Mouse (Mus musculus) myocyte (in vitro differentiated cells): ENCODE data around the gene Gsdme.

Experiments
- CEBPB ChIP-seq: IDR thresholded peaks from 2 replicates; pipeline ENCODE4 v1.6.1; 2011; ENCODE audit warnings: mild to moderate bottlenecking, moderate library complexity; ENCODE audit not compliant: poor library complexity, insufficient read depth, severe bottlenecking
- POLR2A ChIP-seq: IDR thresholded peaks from one replicate; pipeline ENCODE4 v1.6.1; 2011; ENCODE audit warnings: low read depth, mild to moderate bottlenecking, control low read depth, moderate library complexity; ENCODE audit not compliant: insufficient read length
- POLR2AphosphoS2 ChIP-seq: IDR thresholded peaks from one replicate; pipeline ENCODE4 v1.6.1; 2011; ENCODE audit warnings: low read depth, control low read depth; ENCODE audit not compliant: insufficient read length
- SRF ChIP-seq: IDR thresholded peaks from one replicate; pipeline ENCODE4 v1.6.1; 2011; ENCODE audit warnings: low read depth; ENCODE audit not compliant: control insufficient read depth, insufficient read length
- TCF12 ChIP-seq: IDR thresholded peaks from one replicate; pipeline ENCODE4 v1.6.1; 2011; ENCODE audit warnings: mild to moderate bottlenecking, control low read depth; ENCODE audit not compliant: poor library complexity, insufficient read depth, severe bottlenecking
- USF1 ChIP-seq: IDR thresholded peaks from one replicate; pipeline ENCODE4 v1.6.1; 2011; ENCODE audit warnings: low read depth, mild to moderate bottlenecking, control low read depth, moderate library complexity

- TF ChIP-seq POLR2A (no peak), SRF (no peak), POLR2AphosphoS2 (no peak), TCF12 (no peak), USF1 (no peak), CEBPB (no peak)
Observed at GRCm38 (mm10) chr6:50240437-50240836, 23.2 kb downstream of the Gsdme start.
